Mouse (Mus musculus): ENCODE data around the gene Cant1. TPM values are rescaled to one million over a fixed set of nuclear protein-coding genes. Genes with fewer than 3 reads are reported as not detected.

Gene Cant1
- total RNA-seq, 2 experiments from 2014 or later, result 34.9 to 38.0 TPM

DNA sequence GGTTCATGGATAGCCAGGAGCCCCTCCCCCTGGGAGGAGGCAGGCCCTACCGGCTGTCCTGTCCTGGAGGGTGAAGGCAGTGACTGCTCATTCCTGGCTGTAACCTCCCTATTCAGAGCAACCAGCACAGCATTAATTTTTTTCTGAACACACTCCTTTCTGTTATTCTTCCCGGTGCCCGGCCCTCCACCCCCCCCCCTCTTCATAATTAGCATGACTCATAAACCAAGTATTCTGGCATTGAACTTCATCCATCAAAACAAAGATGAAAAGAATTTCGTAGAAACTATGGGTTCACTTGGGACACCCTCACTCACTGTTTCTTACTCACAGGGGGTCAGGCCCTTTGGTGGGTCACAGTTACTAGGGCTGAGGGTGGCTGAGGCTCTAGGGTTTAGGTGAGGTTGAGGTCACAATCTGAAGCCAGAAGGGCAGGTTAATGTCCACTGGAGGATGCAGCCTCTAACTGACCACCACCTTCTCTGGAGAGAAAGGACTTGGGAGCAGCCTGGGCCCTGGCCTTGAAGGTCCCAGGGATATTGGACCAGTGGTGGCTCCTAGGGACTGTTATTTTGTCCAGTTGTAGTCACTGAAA is 11.5 kb upstream of the Cant1 start:
- peak; percentile 28 to 38 for DNase-seq

DNA sequence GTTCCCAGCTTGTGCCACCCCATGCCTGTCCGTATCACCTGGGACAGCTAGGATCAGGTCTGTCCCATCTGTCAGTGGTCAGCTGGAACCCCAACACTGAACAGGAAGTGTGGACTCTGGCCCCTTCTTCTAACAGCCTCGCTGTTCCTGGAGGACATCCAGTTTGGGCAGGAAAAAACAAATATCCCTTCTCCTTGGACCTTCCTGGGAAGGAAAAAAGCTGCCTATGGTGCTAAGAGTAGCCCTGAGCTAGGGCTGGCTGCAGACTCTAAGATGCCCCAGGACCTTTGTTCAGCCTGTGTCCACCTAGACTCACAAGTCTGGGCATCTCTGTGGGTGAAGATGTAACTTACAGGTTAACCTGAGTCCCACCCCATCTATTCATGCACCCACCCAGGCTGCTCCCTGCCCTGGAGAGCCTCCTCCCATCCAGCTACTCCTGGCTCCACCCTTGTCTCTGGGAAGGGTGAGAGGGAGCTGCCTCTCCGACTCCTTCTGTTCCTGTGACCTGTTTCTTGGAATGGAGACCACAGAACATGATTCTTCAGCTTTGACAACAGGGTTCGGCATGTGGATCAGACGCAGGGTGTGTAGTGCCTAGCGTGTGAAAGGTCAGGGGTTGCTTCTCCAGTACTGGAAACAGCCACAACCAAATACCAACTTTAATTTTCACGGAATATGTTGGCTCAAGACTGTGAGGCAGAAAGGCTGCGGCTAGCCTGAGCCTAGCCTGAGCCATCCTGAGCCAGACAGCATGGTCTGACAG is 10.2 kb upstream of the Cant1 start:
- DNase-seq, result peak in 1 of 2 experiments; percentile 35

DNA sequence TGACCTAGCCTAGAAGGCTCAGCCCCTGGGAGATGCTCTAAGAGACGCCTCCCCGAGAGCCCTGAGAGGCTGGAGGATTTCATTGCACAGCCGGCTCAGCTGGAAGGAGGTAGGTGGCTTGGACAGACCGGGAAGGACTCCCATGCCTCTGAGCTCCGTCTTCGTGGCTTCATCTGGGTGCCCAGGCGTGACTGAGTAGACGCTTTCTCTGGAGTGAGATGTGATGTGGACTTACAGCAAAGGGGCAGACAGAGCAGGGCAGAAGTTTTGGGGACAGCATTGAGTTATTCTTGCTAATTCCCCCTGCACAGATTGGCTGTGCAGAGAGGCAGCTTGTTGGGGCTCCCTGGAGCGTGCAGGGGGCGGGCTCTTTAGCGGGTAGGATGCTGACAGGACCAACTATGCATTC is 9.6 kb upstream of the Cant1 start:
- peak in 1 of 2 experiments; percentile 47 for DNase-seq

DNA sequence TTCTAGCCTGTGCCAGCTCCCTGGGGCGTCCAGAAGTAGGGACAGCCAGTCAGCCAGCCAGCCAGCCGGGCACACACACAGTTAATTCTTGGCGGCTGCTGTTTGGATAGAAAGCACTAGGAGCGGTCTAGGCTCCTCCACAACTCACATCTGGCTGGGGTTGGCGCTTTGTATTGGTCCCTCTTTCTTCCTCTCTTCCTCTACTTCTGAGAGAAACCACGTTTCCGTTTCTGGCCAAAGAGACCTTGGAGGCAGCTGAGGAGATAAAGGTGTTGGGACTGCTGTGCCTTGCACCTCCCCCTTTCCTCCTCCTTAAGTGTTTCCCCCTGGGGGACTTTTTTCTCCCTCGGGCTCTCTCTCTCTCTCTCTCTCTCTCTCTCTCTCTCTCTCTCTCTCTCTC is 9.1 kb upstream of the Cant1 start, which contains the start of gene C1qtnf1:
C1qtnf1 (plus strand) TSS at position 218 of the 400 bp plus-strand sequence.
- peak in 1 of 2 experiments; percentile 28 for DNase-seq

DNA sequence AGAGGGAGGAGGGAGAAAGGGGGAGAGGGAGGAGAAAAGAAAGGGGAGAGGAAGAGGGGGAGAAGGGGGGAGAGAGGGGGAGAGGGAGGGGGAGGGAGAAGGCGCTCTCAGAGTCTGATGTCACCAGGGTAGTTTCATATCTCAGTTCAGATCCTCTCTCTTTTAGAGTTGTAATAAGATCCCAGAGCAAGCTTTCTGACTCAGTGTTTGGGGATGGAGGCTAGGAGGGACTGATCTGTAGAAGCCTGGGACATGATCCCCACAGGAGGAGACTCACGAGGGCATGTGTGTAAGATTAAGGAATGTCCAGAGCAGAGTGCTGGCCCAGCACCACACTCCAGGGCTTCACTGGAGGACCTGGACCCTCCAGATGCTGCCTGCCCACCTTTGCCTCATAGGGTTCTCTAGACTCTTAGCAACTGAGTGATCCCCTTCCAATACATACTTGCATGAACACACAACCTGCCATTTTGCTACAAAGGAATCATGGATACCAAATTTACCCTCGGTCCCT is 8.4 kb upstream of the Cant1 start:
- no peak for DNase-seq

DNA sequence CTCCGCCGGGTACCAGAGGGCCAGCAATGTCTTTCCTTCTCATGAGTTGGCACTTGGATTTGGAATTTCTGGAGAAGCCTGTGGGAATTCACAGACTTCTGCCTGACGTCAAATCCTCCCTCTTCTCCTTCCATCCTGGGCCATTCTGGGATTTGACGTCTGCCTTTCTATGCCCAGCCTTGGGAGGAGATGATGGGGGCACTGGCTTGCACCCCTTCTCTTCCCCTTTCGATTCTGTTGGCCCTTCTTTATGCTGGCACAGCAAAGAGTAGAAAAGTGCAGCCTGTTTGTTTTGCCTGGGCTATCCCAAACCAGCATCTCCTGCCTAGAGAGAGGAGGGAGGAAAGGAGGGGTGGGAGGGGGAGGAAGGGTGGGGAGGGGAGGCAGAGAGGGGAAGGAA is 7.9 kb upstream of the Cant1 start:
- DNase-seq, result no peak

DNA sequence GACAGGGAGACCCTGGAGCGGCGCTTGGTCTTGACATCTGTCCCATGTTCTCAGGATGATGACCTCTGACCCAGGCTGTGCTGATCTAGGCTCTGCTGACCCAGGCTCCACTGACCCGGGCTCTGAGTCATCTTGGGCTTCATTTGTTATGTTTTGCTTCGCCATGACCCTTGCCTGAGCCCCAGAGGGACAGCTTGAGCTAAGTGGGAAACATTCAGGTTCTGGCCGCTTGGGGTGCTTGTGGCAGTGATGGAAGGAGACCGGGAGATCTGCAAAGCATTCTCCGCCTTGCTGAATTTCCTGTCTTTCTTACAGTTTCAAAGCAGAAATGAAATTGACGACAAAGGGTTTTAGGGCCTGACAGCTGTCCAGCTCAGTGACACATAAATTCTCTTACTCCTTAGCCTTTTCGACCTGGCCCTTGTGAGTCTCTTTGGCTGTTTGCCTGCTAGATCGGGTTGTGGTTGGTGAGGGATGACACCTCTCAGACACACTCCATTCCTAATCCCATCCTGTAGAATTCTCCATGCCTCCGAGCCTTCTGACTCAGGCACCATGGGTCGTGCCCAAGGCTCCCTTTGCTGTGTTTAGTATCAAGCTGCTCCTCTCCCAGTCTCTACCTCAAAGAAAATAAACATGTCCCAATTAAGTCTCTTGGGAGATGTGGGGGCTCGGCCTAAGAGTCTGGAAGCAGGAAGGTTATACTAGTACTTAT is 5.9 kb upstream of the Cant1 start:
- peak in 1 of 2 experiments; percentile 36 for DNase-seq

DNA sequence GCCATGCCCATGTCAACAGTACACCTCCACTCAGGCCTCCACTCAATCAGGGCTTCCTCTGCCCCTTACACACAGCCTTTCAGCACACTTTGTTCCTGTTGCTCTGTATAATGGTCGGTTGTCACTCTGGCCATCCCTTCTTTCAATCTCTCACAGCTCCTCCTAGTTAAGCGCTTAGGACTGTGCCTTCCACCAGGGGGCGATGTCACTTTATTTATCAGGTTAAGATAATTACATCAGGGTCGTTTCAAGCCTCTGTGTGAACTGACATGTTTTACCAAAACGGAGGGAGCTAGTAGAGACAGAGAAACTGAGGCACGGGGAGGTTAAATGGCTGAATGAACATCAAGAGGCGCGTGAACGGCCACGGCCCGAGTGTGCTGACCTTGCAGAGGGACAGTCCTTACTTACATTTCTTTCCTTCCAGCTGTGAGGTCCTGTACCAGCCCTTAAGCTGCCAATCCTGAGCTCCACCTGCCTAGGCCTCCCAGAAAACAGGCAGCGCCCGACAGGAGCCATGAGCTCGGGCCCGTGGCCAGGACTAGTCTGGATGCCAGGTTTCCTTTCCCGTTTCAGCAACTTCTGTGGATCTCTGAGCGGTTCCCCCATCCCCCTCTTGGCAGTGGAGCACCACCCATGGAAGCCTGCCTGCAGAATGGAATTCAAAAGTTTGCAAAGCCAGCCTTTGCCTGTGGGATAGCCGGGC is 4.5 kb upstream of the Cant1 start:
- DNase-seq, result peak; percentile 76 to 89

DNA sequence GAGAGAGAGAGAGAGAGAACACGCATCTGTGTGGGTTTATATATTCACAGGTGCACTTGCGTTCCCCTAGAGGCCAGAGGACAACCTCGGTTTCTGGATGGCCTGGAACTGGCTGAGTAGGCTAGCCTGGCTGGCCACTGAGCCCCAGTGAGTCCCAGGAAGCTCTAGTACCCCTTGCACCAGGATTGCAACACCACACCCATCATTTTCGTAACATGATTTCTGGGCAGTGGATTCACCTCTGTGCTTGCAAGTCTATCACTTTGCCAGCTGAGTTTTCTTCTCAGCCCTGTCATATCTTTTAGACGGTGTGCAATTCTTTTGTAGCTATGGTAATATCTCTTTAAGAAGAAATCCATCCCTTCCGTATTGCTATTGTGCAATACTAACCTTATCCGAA is 1.4 kb upstream of the Cant1 start:
- DNase-seq, result no peak

DNA sequence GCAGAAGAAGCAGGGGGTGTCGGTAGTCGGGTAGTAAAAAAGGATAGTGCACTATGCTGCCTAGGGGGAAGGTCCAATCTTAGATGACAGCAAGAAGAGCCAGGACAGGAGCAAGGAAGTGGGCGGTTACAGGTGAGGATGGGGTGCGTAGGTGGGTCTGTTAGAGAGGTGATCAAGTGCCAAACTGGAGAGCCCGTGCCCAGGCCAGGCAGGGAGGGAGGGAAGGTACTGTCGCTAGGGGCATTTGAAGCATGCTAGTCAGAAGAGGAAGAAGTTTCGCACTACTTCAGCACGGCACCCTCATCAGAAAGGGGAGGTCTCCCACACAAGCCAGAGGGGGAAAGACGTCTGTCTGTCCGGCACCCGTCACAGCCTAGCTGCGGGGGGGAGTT is 448 bp downstream of the Cant1 start:
- no peak for DNase-seq

DNA sequence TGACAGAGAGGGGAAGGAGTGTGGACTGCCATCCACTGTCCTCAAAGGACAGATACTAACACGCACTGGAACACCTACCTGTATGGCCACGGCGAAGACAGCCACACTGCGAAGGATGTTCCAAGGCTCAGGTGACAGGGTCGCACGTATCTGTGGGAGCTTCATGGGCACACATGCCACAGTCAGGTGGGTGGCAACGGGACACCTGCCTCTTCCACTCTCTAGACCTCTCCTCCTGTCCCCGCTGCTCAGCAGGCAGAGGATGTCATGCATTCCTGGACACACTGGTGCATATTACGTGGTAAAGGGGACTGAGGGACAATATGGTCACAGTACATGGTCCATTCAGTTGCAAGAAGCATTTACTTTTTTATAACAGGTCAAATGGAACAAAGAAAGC is 1.4 kb downstream of the Cant1 start:
- DNase-seq, result no peak

DNA sequence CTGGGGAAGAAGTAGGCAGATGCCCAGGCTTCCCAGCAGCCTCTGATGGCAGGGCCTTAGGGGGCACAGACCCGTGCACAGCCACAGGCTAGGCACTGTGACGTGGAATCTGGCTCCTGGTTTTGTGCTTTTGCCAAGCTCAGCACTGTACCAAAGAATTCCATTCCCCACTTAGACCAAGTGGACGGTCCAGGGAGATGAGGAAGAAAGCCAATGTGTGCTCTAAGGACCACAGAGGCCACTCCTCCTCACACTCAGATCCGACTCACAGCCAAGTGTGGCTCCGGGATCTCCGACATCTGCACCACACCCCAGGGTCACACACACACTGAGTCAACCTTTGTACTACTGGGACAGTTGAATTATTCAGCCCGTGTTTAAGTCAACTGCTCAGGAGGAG is 2.8 kb downstream of the Cant1 start:
- DNase-seq, result peak in 1 of 2 experiments; percentile 43

DNA sequence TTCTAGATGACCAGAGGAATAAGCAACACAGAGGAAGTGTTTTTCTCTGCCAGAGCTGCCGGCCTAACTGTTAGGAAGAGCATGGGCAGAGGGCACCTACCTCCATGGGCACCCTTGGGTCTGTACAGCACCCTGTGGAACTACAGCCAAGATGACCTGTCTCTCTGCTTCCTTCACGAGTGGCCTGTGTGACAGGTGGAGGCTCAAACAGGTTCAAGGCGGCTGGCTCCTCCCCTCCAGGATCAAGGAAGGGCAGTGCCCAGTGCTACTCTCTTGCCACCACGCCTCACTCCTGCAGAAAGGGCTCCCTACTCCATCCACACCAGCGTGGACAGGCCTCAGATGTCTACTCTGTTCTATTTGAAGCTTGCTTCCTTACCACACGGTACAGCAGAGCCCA is 3.3 kb downstream of the Cant1 start:
- DNase-seq, result no peak

DNA sequence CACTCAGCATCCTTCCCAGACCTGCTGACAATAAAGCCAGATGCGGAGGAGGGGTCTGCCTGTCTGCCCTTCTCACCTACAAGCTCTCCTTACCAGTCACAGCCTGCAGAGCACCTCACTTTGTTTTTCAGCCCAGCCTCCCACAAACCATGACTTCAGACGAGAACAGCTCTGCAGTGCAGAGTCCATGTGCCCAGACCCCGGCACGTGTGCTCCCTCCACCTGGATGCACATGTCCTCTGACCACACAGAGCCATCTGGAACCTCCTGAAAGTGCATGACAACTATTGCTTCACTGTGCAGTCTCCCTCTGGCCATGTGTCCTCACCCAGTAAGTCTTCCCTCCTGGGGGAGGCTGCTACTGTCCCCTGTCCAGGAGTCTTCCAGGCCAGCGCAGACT is 4.6 kb downstream of the Cant1 start:
- no peak for DNase-seq

DNA sequence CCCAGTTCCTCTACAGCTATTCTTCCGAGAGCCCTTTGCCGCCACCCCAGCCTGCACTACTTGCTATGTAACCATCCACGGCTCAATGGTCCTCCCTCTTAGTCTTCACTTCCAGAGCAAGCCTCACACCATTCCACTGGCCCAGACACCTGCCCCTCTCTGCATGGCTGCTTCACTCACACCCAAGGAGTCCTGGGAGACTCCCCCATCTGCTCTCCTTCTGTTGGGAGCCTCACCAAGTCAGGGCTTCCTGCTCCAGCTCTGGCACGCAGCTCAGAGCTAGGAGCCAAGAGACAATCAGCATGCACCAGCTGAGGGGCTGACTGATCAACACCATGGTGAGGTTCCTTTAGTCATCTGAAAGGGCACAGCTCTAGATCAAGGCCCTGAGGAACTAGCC is 5.8 kb downstream of the Cant1 start:
- no peak for DNase-seq

DNA sequence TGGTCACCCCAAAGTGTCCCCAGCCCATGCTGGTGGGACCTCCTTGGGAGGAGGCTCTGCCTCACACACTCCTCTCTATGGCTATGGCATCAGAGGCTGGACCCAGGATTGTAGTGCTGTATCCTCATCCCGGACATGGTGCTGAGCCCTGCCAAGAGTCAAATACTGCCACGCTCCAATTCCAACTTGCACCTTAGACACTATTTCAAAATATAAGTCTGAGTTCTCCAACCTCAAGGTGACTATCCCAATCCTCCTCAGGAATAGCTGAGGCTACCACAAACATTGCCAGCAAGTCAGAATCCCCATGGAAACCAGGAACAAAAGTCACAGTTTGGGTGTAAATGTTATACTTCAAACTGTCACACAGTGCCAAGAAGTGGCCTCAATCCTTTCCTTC is 6.3 kb downstream of the Cant1 start:
- no peak for DNase-seq

DNA sequence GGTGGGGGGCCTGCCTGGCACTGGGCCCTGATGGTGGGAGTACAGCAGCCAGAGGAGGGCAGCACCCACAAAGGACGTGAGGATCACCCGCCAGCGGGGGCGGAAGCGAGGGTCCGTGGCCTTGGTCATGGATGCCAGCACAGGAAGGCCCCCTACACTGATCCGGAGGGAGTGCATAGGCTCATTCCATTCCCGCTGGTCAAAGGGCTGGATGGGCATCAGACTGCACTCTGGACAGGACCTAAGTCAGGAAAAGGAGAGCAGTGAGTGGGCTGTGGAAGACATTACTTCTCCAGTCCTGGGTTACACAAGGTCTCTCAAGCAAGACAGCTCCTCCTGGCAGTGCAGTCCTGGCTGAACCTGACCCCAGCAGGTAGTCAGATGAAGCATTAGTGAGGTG is 7.6 kb downstream of the Cant1 start:
- DNase-seq, result no peak

DNA sequence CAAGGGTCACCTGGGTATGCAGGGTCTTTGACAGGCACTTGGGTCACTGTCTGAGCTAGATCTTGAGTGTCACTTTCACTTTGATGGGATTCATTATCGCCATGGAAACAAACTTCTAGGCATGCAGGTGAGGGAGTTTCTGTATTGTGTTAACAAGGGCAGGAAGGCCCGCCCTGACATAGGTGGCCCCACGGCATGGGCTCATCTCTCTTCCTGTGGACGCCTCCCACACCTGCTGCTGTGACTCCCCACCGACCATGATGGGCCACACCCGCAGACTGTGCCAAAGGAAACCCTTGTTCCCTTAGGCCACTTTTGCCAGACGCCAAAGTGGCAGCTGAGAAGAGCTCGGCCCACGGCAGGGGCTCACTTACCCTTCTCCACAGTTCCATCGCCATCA is 8.4 kb downstream of the Cant1 start:
- no peak for DNase-seq

DNA sequence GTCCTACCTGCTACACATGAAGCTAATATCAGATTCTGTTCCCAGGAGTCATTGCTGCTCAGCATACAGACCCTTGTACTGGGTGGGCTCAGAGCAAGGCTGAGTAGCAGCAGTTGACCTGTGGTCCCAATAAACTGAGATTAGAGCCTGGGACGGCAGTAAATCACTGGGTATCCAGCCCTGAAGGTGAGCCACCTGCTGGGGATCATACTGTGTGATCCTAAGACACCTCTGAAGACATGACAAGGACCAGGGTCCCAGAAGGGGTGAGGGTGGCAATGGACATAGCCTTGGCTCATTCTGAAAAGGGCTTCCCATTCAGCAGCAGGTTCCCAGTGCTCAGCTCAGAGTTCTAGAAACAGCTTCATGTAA is 8.8 kb downstream of the Cant1 start:
- DNase-seq, result no peak

DNA sequence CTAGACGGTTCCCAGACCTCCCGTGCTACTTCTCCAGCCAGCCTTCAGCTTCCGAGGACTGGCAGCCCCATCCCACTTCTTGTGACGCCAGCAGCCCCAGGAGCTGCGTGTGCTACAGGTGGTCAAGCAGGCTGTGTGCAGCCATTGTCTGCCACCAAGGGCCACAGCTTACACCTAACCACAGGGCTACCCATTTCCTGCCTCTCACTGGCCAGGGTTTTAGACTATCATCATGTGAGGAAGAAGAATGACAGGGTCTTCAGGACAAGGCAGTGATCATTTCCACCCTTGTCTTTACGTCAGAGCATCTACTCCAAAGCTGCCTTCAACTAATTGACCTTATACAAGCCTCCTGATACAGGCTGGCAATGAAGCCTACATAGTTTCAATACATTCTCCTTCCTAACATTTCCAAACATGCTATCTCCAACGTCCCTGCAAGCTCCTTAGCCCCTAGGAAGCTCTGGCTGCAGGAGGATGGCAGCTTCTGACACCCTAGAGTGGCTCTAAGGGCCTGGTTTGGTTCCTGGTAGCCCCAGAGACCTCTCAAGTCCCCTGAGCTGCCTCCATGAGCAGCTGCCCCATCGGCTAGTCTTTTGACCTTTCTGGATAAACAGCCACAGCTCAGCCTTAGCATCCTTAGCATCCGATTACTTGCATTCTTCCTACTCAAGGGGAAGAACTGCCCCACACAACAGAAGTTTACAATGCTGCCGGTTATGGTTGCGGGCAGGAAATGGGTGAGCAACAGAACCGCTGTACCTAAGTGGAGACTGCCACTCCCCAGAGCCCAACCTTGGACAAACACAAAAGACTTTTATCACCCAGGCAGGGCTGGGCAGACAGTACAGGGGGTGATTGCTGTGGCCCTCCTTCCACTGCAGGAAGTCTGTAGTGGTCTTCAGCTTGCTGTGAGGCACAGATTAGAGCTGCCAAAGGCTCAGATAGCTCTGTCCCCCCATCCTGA is 9.5 kb downstream of the Cant1 start:
- DNase-seq, result no peak

DNA sequence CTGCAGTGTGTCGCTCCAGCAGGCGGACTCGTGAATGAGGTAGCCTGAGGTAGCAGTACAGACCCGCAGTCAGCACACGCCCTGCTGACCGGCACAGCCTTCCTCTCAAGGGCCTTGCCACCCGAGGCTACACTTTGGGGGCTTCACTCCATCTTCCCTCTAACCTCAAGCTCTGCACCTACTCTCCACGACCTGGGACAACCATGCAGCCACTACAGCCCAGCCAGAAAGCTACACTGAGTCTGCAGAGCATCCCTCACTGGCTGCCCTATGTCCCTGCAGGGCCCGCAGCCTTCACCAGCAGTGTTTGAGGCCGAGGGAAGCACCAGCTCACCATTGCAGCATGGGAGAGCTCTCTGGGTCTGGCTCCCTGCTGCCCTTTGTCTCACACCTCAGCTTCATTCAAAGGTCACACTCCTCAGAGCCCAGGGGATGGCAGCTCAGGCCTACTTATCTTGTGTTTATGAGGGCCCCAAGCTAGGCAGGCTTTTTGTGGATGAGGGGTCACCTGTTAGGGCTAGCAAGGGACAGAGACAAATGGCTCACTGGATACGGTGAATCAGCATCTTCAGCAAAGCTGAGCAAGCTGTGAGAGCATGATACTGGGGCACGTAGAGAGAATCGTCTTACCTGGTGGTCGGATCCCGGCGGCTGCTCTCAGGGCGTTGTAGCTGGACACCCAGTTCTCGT is 10.7 kb downstream of the Cant1 start:
- DNase-seq, result no peak
